Mouse (Mus musculus) liver, embryonic 14.5 days (tissue): ENCODE data around the gene Tmem181a.
"Not testable (repeated sequence)": the region's sequence is repeated elsewhere in the genome, so short reads cannot be mapped to it uniquely, and the experiment has no call there.

ENCODE experiments used
- CTCF ChIP-seq: IDR thresholded peaks from 2 replicates; pipeline ENCODE4 v1.5.1; 2016; ENCODE audit warnings: antibody characterized with exemption, low read depth, control low read depth
- EP300 ChIP-seq: IDR thresholded peaks from 2 replicates; pipeline ENCODE4 v1.6.1; 2016; ENCODE audit warnings: antibody characterized with exemption, low read depth

- TF ChIP-seq CTCF, EP300: not testable (repeated sequence)
These were observed 37.2 kb downstream of the Tmem181a start for GRCm38 (mm10) chr17:6293882-6294281.
